Mouse (Mus musculus): ENCODE measurements at regions not wholly inside any gene's neighbourhood (a gene's known extent, or its start where the extent isn't known, plus 50 kb on each side); places are given as distances from the start of the nearest gene placed in this dataset.

DNA sequence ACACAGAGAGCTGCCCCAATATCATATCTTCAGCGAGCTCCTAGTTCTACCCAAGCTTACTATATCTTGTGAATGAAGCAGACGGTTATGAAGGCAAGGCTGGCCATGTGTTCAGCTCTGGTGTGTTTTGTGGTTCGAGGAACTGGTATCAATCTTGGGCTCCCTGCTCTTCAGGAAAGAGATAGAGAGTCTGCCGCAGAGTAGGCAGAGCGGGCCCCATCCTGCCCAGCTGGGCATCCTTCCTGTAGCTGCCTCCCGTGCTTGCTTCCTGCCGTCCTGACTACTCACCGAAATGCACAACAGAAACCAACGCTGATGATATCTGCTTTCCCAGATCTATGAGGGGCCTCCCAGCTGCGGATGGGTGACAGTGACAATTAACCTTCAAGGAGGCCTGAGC is 60.3 kb downstream of the Snrpe start:
- no peak for ATAC-seq (ENCODE audit: insufficient number of reproducible peaks, insufficient read depth, low FRiP score, low TSS enrichment, low read depth)
- Histone ChIP-seq H3K36me3 (no peaks in the 10 kb centered on the region), H3K9me3 (no peaks in the 10 kb centered on the region), H3K27ac (no peak overlapping the region), H3K9ac (replicated peaks) (no peak overlapping the region), H3K4me3 (replicated peaks) (no peak overlapping the region), H3K27me3 (no peaks in the 10 kb centered on the region), H3K4me2 (no peak overlapping the region), H3K4me1 (replicated peaks) (no peaks in the 10 kb centered on the region)
- 77% methylated on average over 10 of the region's 10 CpGs for WGBS

DNA sequence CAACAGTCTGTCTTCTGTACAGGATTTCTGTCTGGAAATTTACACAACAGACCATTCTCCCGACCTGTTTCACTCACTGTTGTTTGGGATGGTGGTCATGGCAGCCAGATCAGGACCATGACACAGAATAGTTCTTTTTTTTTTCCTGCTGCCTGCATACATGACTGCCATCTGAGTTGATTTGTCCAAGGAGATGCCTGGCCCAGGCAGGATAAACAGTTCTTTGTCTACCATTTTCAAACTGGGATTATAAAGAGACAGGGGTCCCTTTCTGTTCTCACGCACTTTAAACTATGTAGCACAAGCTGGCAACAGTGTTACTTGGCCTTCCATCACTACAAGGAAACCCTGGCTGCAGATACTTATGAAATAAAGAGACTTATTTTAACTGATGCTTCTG is 61.1 kb downstream of the Snrpe start:
- no peak overlapping the region for H3K4me3 ChIP-seq (replicated peaks)
- 56% methylated on average over 2 of the region's 2 CpGs for WGBS
- H3K27ac ChIP-seq = no peak overlapping the region
- H3K4me1 ChIP-seq (replicated peaks) = no peaks in the 10 kb centered on the region
- no peaks in the 10 kb centered on the region for H3K9me3 ChIP-seq
- H3K36me3 ChIP-seq = no peaks in the 10 kb centered on the region
- H3K27me3 ChIP-seq = no peaks in the 10 kb centered on the region
- no peak overlapping the region for H3K9ac ChIP-seq (replicated peaks)
- no peak for ATAC-seq (ENCODE audit: insufficient number of reproducible peaks, insufficient read depth, low FRiP score, low TSS enrichment, low read depth)
- no peak overlapping the region for H3K4me2 ChIP-seq

DNA sequence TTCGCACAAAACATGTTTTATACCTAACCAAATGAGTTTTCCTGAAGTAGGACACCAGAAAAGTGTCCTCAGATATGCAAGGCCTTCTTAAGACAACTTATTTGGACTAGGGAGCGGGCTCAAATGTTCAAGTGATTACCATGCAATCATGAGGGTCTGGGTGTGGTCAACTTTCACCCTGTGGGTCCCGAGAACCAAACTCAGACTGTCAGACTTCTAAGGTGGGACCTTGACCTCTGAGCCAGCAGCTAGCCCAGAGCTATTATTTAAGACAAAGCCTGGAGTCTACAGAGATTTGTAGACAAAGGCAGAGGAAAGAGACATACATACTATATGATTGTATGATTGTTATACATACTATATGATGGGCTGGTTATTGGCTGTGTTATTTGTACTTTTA is 62.5 kb downstream of the Snrpe start:
- H3K9ac ChIP-seq (replicated peaks) = no peak overlapping the region
- H3K4me3 ChIP-seq (replicated peaks) = no peak overlapping the region
- H3K9me3 ChIP-seq = no peaks in the 10 kb centered on the region
- no peak overlapping the region for H3K27ac ChIP-seq
- H3K4me1 ChIP-seq (replicated peaks) = no peaks in the 10 kb centered on the region
- H3K4me2 ChIP-seq = no peak overlapping the region
- 89% methylated on average over 3 of the region's 3 CpGs for WGBS
- ATAC-seq (ENCODE audit: insufficient number of reproducible peaks, insufficient read depth, low FRiP score, low TSS enrichment, low read depth) = no peak
- H3K27me3 ChIP-seq = no peaks in the 10 kb centered on the region
- no peaks in the 10 kb centered on the region for H3K36me3 ChIP-seq

DNA sequence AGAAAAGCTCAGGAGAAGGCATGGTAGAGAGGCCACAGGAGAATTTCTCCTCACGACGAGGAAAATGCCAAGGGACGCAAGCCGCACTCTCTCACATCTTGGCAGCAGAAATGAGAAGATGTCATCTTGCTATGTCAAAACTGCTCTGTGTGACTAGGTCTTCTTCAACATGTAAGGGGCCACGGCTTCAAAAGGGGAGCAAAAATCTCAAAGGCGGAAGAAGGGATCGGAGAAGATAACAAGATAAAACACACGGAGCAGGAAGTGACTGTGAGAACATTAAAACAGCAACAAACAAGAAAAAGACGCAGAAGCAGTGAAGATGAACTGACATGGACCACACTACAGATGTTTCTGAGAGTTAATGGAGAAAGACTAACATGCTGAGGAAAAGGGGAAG is 65.1 kb downstream of the Snrpe start:
- Histone ChIP-seq H3K9me3 (no peaks in the 10 kb centered on the region), H3K36me3 (no peaks in the 10 kb centered on the region), H3K4me3 (replicated peaks) (no peak overlapping the region), H3K27ac (no peak overlapping the region), H3K27me3 (no peaks in the 10 kb centered on the region), H3K9ac (replicated peaks) (no peak overlapping the region), H3K4me1 (replicated peaks) (no peaks in the 10 kb centered on the region), H3K4me2 (no peak overlapping the region)
- 90% methylated on average over 9 of the region's 9 CpGs for whole genome bisulfite sequencing
- ATAC-seq (ENCODE audit: insufficient number of reproducible peaks, insufficient read depth, low FRiP score, low TSS enrichment, low read depth) = no peak

DNA sequence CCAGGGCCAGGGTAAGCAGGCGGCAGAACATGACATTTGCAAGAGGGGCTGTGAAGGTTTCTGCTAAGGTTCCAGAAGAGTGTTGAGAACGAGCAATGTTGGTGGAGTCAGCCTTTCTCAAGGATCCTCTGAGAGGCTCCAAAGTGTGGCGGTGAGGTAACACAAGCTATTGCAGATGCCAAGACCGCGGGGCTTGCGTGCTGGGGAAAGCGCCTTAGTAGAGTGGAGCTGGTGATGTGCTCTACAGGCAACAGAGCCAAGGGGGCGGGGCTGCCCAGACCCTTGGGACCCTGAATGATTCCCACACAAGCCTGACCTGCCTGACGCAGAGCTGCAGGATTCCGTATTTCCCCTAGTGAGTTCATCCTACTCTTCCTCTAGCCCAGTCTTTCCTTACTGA is 66.3 kb downstream of the Snrpe start:
- WGBS = 81% methylated on average over 10 of the region's 10 CpGs
- H3K36me3 ChIP-seq = no peaks in the 10 kb centered on the region
- H3K9ac ChIP-seq (replicated peaks) = no peak overlapping the region
- no peaks in the 10 kb centered on the region for H3K27me3 ChIP-seq
- H3K4me2 ChIP-seq = no peak overlapping the region
- no peaks in the 10 kb centered on the region for H3K4me1 ChIP-seq (replicated peaks)
- H3K4me3 ChIP-seq (replicated peaks) = no peak overlapping the region
- no peaks in the 10 kb centered on the region for H3K9me3 ChIP-seq
- H3K27ac ChIP-seq = no peak overlapping the region
- ATAC-seq (ENCODE audit: insufficient number of reproducible peaks, insufficient read depth, low FRiP score, low TSS enrichment, low read depth) = no peak

DNA sequence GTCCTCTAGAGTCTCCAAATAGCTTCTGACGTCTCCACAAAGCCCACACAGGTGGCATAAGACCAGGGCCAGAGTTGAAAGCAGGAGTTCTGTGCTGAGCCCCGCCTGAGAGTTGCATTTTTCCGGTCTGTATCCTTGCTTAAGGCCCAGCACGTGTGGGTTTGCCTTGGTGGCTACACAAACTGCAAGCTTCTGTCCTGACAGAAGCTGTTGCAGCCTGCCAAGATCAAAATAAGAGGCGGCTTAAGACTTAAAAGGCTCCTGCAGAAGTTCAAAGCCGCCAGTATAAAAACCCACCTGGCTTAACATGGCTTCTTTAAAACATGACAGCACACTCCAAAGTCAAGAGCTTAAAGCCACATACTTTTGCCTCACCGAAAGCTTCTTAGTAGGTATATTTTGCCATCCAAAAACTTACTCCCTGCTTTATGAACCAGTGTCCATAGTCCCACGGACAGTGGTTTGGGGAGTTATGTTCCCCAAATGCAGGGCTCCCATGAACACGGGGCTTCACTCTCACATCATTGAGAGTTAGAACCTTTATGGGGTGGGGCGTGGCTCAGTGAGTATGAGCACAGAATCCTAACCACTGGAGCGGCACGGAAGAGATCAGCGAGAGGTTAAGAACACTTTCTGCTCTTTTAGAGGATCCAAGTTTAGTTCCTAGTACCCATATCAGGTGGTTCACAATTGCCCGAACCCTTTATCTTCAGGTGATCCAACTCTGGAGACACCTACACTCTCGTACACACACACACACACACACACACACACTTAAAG is 67.9 kb downstream of the Snrpe start:
- H3K27me3 ChIP-seq = no peaks in the 10 kb centered on the region
- WGBS = 64% methylated on average over 15 of the region's 15 CpGs
- H3K36me3 ChIP-seq = no peaks in the 10 kb centered on the region
- H3K4me1 ChIP-seq (replicated peaks) = no peaks in the 10 kb centered on the region
- H3K9ac ChIP-seq (replicated peaks) = no peak overlapping the region
- H3K4me3 ChIP-seq (replicated peaks) = no peak overlapping the region
- ATAC-seq (ENCODE audit: insufficient number of reproducible peaks, insufficient read depth, low FRiP score, low TSS enrichment, low read depth) = no peak
- H3K27ac ChIP-seq = no peak overlapping the region
- H3K9me3 ChIP-seq = no peaks in the 10 kb centered on the region
- H3K4me2 ChIP-seq = no peak overlapping the region

DNA sequence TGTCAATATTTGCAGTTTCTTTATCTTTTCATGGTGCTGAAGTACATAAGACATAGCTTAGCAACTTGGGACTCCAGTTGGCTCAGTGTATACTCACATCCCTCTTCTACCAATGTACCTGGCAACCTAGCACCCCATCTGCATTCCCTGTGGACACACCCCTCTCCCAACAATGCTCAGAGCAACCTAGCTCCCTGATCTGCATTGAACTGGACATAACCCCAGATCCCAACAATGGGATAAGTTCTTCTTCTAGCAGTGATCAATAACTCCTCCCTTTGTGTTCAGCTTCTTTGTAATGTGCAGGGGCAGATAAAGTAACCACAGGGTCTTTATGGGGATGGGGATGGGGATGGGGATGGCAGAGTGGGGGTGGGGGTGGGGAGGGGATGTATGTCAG is 79.4 kb downstream of the Snrpe start:
- Histone ChIP-seq H3K27ac (no peak overlapping the region), H3K9ac (replicated peaks) (no peak overlapping the region), H3K4me3 (replicated peaks) (no peak overlapping the region), H3K9me3 (no peaks in the 10 kb centered on the region; the same call in 1 of the 2 replicates), H3K4me1 (replicated peaks) (no peaks in the 10 kb centered on the region), H3K4me2 (no peak overlapping the region), H3K36me3 (no peaks in the 10 kb centered on the region), H3K27me3 (no peaks in the 10 kb centered on the region)
- ATAC-seq (ENCODE audit: insufficient number of reproducible peaks, insufficient read depth, low FRiP score, low TSS enrichment, low read depth) = no peak

DNA sequence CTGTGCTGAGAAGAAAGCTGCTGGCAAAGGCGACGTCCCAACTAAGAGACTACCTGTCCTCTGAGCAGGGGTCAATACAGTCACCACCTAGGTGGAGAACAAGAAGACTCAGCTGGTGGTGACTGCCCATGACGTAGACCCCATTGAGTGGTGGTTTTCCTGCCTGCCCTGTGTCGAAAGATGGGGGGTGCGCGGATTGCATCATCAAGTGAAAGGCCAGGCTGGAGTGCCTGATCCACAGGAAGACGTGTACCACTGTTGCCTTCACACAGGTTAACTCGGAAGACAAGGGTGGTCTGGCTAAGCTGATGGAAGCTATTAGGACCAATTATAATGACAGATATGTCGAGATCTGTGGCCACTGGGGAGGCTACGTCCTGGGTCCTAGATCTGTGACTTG is 80.3 kb downstream of the Snrpe start:
- Histone ChIP-seq H3K36me3 (no peaks in the 10 kb centered on the region), H3K9ac (replicated peaks) (no peak overlapping the region), H3K27me3 (no peaks in the 10 kb centered on the region), H3K4me1 (replicated peaks) (no peaks in the 10 kb centered on the region), H3K9me3 (no peaks in the 10 kb centered on the region; the same call in 1 of the 2 replicates), H3K4me3 (replicated peaks) (no peak overlapping the region), H3K4me2 (no peak overlapping the region), H3K27ac (no peak overlapping the region)
- 84% methylated on average over 10 of the region's 10 CpGs for WGBS
- ATAC-seq (ENCODE audit: insufficient number of reproducible peaks, insufficient read depth, low FRiP score, low TSS enrichment, low read depth) = no peak

DNA sequence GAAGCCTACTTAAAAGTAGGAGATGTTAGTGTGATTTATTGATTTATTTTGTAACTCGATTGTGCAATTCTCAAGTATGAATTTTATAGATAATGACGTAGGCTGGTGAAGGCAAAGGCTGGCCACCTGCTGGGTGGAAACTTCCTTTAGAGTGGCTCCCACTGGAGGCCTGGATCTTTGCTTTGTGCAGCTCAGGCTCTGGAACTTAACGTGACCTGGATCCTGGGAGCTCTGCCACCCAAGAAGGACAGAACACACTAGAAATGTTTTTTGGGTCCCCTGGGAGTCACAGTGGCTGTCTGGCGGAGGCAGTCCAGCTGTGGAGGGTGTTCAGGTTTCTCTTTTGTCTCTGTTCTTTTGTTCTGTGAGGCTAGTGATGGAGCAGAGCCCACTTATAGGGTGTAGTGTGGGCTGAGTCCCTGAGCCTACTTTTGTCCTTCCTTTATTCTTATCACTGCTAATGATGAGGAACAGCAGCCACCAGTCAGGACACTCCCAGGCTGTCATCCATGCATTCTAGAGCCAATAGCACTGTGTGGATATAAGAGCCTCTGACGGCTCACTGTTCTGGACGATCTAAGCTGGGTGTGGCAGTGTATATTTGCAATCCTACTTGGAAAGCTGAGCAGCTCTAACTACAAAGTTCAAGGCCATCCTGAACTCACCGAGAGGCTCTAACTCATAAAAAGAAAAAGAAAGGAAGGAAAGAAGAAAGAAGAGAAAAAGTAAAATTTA is 82.3 kb downstream of the Snrpe start:
- no peaks in the 10 kb centered on the region for H3K4me1 ChIP-seq (replicated peaks)
- ATAC-seq (ENCODE audit: insufficient number of reproducible peaks, insufficient read depth, low FRiP score, low TSS enrichment, low read depth) = no peak
- WGBS = 74% methylated on average over 7 of the region's 7 CpGs

DNA sequence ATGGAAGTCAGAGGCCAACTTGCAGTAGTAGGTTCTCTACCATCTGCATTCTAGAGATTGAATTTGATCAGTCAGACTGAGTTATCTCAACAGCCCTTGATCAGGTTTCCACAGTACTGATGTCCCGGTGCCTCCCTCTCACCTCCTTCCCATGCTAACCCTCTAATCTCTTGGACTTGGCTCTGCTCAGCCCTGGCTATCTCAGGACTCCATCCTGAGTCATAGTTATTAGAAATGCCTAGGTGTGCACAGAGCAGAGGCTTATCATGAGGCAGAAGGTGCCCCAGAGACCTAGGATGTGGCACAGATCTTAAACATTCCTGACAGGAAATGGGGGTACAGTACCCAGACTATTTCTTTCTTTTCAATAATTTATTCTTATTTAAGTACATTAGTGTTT is 87.3 kb downstream of the Snrpe start:
- H3K27ac ChIP-seq = no peak overlapping the region
- H3K4me1 ChIP-seq (replicated peaks) = no peaks in the 10 kb centered on the region
- H3K9ac ChIP-seq (replicated peaks) = no peak overlapping the region
- H3K4me2 ChIP-seq = no peak overlapping the region
- ATAC-seq (ENCODE audit: insufficient number of reproducible peaks, insufficient read depth, low FRiP score, low TSS enrichment, low read depth) = no peak
- H3K9me3 ChIP-seq = no peaks in the 10 kb centered on the region
- WGBS = 89% methylated on average over 1 of the region's 1 CpGs
- H3K27me3 ChIP-seq = no peaks in the 10 kb centered on the region
- no peak overlapping the region for H3K4me3 ChIP-seq (replicated peaks)
- no peaks in the 10 kb centered on the region for H3K36me3 ChIP-seq

More for the DNA sequence above, 82.3 kb downstream of the Snrpe start:
- H3K4me3 ChIP-seq (replicated peaks) = no peak overlapping the region
- no peaks in the 10 kb centered on the region; the same call in 1 of the 2 replicates for H3K9me3 ChIP-seq
- H3K9ac ChIP-seq (replicated peaks) = no peak overlapping the region
- no peaks in the 10 kb centered on the region for H3K27me3 ChIP-seq
- no peak overlapping the region for H3K4me2 ChIP-seq
- no peak overlapping the region for H3K27ac ChIP-seq
- no peaks in the 10 kb centered on the region for H3K36me3 ChIP-seq

DNA sequence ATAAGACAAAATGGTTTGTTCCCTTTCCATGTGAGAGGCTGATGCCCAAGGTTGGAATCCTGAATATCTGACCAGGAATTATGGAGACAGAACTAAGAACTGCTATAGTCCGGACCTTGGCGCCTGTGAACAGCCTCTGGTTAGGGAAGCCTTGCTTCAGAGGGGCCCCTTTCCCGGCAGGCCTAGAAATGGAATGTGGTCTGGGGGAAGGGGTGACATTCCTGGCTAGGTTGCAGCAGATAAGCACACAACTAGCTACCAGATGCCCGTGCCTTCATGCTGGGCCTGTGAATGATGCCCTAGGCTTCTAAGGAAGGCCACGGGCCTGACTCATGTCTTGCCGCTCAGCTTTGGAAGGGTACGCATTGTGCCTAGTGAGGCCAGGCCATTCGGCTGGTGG is 89.4 kb downstream of the Snrpe start:
- Histone ChIP-seq H3K4me1 (replicated peaks) (no peaks in the 10 kb centered on the region), H3K9me3 (no peaks in the 10 kb centered on the region), H3K36me3 (no peaks in the 10 kb centered on the region), H3K9ac (replicated peaks) (no peak overlapping the region), H3K27ac (no peak overlapping the region), H3K4me2 (no peak overlapping the region), H3K27me3 (no peaks in the 10 kb centered on the region), H3K4me3 (replicated peaks) (no peak overlapping the region)
- 73% methylated on average over 8 of the region's 8 CpGs for WGBS
- ATAC-seq (ENCODE audit: insufficient number of reproducible peaks, insufficient read depth, low FRiP score, low TSS enrichment, low read depth) = no peak

DNA sequence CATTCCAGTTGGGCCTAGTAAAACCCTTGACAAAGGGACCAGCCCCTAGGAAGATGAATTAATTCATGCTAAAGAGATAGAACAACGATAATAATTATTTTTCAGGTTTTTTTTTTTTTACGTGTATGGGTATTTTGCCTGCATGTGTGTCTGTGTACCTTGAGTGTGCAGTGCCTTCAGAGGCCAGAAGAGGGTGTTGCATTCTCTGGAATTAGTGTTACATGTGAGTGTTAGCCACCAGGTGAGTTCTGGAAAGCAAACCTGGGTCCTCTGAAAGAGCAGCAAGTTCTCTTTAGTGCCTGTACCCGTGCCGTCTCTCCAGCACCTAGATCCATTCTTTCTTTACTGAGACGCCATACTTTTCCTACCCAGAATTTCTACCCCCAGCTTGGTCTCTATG is 92.8 kb upstream of the Sox13 start:
- ATAC-seq (ENCODE audit: insufficient number of reproducible peaks, insufficient read depth, low FRiP score, low TSS enrichment, low read depth) = no peak
- Histone ChIP-seq H3K4me2 (no peak overlapping the region), H3K4me1 (replicated peaks) (no peaks in the 10 kb centered on the region), H3K9me3 (0 out of 2 replicates have a peak, but pooled peaks cover 6% of the 10 kb centered on the region), H3K27me3 (no peaks in the 10 kb centered on the region), H3K36me3 (no peaks in the 10 kb centered on the region), H3K27ac (no peak overlapping the region), H3K9ac (replicated peaks) (no peak overlapping the region), H3K4me3 (replicated peaks) (no peak overlapping the region)
- WGBS = 93% methylated on average over 5 of the region's 5 CpGs

All from limb, embryonic 12.5 days (tissue).